In genomic region chr5:4484151-4484550, GRCm38 (mm10) we compare ENCODE assay signal across 10 mouse cellular contexts.
DNase-seq lines count a peak whose midpoint lies in the region; ATAC-seq lines count a peak whose summit lies in the region.
"Had no signal": no experiment of that assay in that cellular context is flagged by ENCODE, and none has a peak within 500 bp of the region (broad histone marks: within the 10 kb centered on the region; RNA-seq: fewer than 3 reads in every experiment).

No protein-coding gene starts in this region.

- peak; percentile 14; the same call in 1 of the 2 replicates for ATAC-seq in hindbrain, embryonic 14.5 days (ENCODE audit: low FRiP score)
- 0 out of 2 replicates have a peak, but pooled peaks have one; percentile 6 for ATAC-seq in midbrain, embryonic 16.5 days

- no peaks in the 10 kb centered on the region for H3K9me3 ChIP-seq in hindbrain, embryonic 14.5 days (ENCODE audit: control insufficient read depth, low read length)
- no peaks in the 10 kb centered on the region for H3K9me3 ChIP-seq in midbrain, embryonic 16.5 days (replicated peaks; ENCODE audit: control insufficient read depth, low read length, poor library complexity, severe bottlenecking)

- H3K9ac ChIP-seq in hindbrain, embryonic 14.5 days = no peak overlapping the region
- no peak overlapping the region for H3K9ac ChIP-seq in midbrain, embryonic 16.5 days (ENCODE audit: low read depth, low read length)

- H3K4me3 ChIP-seq in hindbrain, embryonic 14.5 days (replicated peaks; ENCODE audit: low read length) = no peak overlapping the region
- H3K4me3 ChIP-seq in midbrain, embryonic 16.5 days (ENCODE audit: low read depth, low read length) = no peak overlapping the region

- DNase-seq in layer of hippocampus, adult 9-11 months = peak; percentile 30
- no peak for DNase-seq in layer of hippocampus, adult 8-10 months (ENCODE audit: low spot score in 2 of 2)
- DNase-seq in cerebellum, postnatal 14 days = peak; percentile 62 to 70
- DNase-seq in hindbrain, embryonic 14.5 days (ENCODE audit: low spot score) = no peak
- DNase-seq in embryo, embryonic 11 days = no peak
- no peak for DNase-seq in thymus, postnatal 10 days (ENCODE audit: low spot score in 2 of 2)
- no peak for DNase-seq in thymus, postnatal 4 days
- DNase-seq: gastrocnemius, postnatal 14 days; lung, postnatal 4 days had no signal

- H3K4me1 ChIP-seq in hindbrain, embryonic 14.5 days (replicated peaks; ENCODE audit: control insufficient read depth, insufficient read depth, low read length) = peaks cover 25% of the 10 kb centered on the region
- H3K4me1 ChIP-seq in midbrain, embryonic 16.5 days (ENCODE audit: control insufficient read depth, insufficient read depth, low read length) = peaks cover 21% of the 10 kb centered on the region

- no peaks in the 10 kb centered on the region for H3K27me3 ChIP-seq in hindbrain, embryonic 14.5 days (ENCODE audit: control insufficient read depth, insufficient read depth, low read length)
- no peaks in the 10 kb centered on the region for H3K27me3 ChIP-seq in midbrain, embryonic 16.5 days (ENCODE audit: control insufficient read depth, insufficient read depth, low read depth, low read length)

- H3K4me2 ChIP-seq in hindbrain, embryonic 14.5 days (replicated peaks) = no peak overlapping the region
- no peak overlapping the region for H3K4me2 ChIP-seq in midbrain, embryonic 16.5 days (ENCODE audit: low read length)

- peak overlapping the region; percentile 71 for H3K27ac ChIP-seq in hindbrain, embryonic 14.5 days
- peak overlapping the region; percentile 79 for H3K27ac ChIP-seq in midbrain, embryonic 16.5 days (ENCODE audit: low read length)

- H3K36me3 ChIP-seq in hindbrain, embryonic 14.5 days (replicated peaks; ENCODE audit: control insufficient read depth, insufficient read depth) = no peaks in the 10 kb centered on the region
- no peaks in the 10 kb centered on the region for H3K36me3 ChIP-seq in midbrain, embryonic 16.5 days (ENCODE audit: control insufficient read depth, insufficient read depth, low read length)

- 62% methylated on average over 1 of the region's 1 CpGs for WGBS in hindbrain, embryonic 14.5 days
- 41% methylated on average over 1 of the region's 1 CpGs for WGBS in midbrain, embryonic 16.5 days

Comparison
In these comparisons a context has a peak if more than half of its experiments do, and no peak if none do; other contexts are left out.
1. DNase-seq: peak in layer of hippocampus, adult 9-11 months (single experiment) and cerebellum, postnatal 14 days (2 of 2); none in layer of hippocampus, adult 8-10 months (0 of 2), hindbrain, embryonic 14.5 days (single experiment), embryo, embryonic 11 days (single experiment), thymus, postnatal 10 days (0 of 2) and thymus, postnatal 4 days (single experiment).